Mouse (Mus musculus): ENCODE measurements around the gene Olfr711. TPM values are rescaled to one million over a fixed set of nuclear protein-coding genes. Genes with fewer than 3 reads are reported as not detected.

Gene Olfr711
- total and polyA plus RNA-seq, 3 experiments, result not detected

DNA sequence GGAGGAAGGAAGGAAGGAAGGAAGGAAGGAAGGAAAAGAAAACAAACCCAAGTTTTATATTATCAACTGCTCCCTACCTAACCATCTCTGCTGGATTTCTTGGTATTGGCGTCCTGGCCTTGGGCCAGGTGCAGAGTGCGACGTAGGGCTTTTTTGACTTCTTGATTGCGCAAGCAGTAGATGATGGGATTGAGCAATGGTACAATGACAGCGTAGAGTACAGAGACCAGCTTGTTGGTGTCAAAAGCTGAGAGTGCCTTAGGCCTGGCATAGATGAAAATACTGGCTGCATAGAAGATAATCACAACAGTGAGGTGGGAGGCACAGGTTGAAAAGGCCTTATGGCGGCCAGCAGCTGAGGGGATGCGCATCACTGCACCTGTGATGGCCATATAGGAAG is 25.5 kb upstream of the Olfr711 start:
- Histone ChIP-seq H3K36me3 (ENCODE audit: control insufficient read depth in 1 of 2, insufficient read depth in 2 of 2, low read length in 2 of 2) (peaks cover 0 to 2% of the 10 kb centered on the region in 2 experiments; a peak in 1 of 4 replicates), H3K9ac (ENCODE audit: control insufficient read depth, low read depth, low read length, poor library complexity, severe bottlenecking) (no peak overlapping the region), H3K79me2 (ENCODE audit: control insufficient read depth, insufficient read depth, low read length, poor library complexity) (no peaks in the 10 kb centered on the region), H3K27me3 (ENCODE audit: control insufficient read depth in 1 of 2, insufficient read depth in 2 of 2, low read length in 2 of 2) (no peaks in the 10 kb centered on the region), H3K4me1 (ENCODE audit: control insufficient read depth in 1 of 2, insufficient read depth in 2 of 2, low read length in 2 of 2) (no peaks in the 10 kb centered on the region; a peak in 1 of 4 replicates), H3K4me3 (ENCODE audit: control insufficient read depth in 1 of 2, insufficient read depth in 1 of 2, low read depth in 2 of 2, low read length in 2 of 2) (no peak overlapping the region), H3K27ac (ENCODE audit: control insufficient read depth, low read depth, low read length) (no peak overlapping the region), H3K9me3 (replicated peaks; ENCODE audit: insufficient read depth, low read length) (no peaks in the 10 kb centered on the region)
- DNase-seq (ENCODE audit: low read depth, low spot score), result no peak
- TF ChIP-seq GABPA (IDR thresholded peaks at IDR 0.05; ENCODE audit: low read depth, low read length), result no peak
- no peak for TF ChIP-seq POLR2A (IDR thresholded peaks at IDR 0.05; ENCODE audit: control insufficient read depth in 1 of 2, insufficient read depth in 1 of 2, low read depth in 1 of 2, low read length in 2 of 2, poor library complexity in 1 of 2)
- no peak for TF ChIP-seq MAZ (IDR thresholded peaks at IDR 0.05; ENCODE audit: low read depth, low read length)
- no peak for TF ChIP-seq USF2 (IDR thresholded peaks at IDR 0.05; ENCODE audit: borderline replicate concordance in 1 of 2, insufficient read depth in 1 of 2, low read depth in 1 of 2, low read length in 2 of 2)
- no peak for TF ChIP-seq TCF12 (IDR thresholded peaks at IDR 0.05; ENCODE audit: low read depth, low read length)
- no peak for TF ChIP-seq MAFK (IDR thresholded peaks at IDR 0.05; ENCODE audit: borderline replicate concordance, low read depth, low read length)
- TF ChIP-seq ZKSCAN1 (IDR thresholded peaks at IDR 0.05; ENCODE audit: low read depth, low read length), result no peak
- TF ChIP-seq E2F4 (IDR thresholded peaks at IDR 0.05; ENCODE audit: borderline replicate concordance, low read depth, low read length), result no peak
- no peak for TF ChIP-seq RCOR1 (IDR thresholded peaks at IDR 0.05; ENCODE audit: low read depth, low read length)
- TF ChIP-seq MXI1 (IDR thresholded peaks at IDR 0.05; ENCODE audit: low read depth, low read length), result no peak
- no peak for TF ChIP-seq MEF2A (IDR thresholded peaks at IDR 0.05; ENCODE audit: extremely low read depth, insufficient replicate concordance, low read depth, low read length, poor library complexity, severe bottlenecking)
- TF ChIP-seq POLR2AphosphoS5 (IDR thresholded peaks at IDR 0.05; ENCODE audit: borderline replicate concordance, low read depth, low read length), result no peak
- TF ChIP-seq NRF1 (IDR thresholded peaks at IDR 0.05; ENCODE audit: insufficient read depth, low read depth, low read length, poor library complexity, severe bottlenecking), result no peak
- TF ChIP-seq CHD1 (IDR thresholded peaks at IDR 0.05; ENCODE audit: low read depth, low read length), result no peak
- no peak for TF ChIP-seq NELFE (IDR thresholded peaks at IDR 0.05; ENCODE audit: low read depth, low read length)
- no peak for TF ChIP-seq HCFC1 (IDR thresholded peaks at IDR 0.05; ENCODE audit: low read depth, low read length)
- no peak for TF ChIP-seq ELF1 (IDR thresholded peaks at IDR 0.05; ENCODE audit: low read depth, low read length)
- no peak for TF ChIP-seq BHLHE40 (IDR thresholded peaks at IDR 0.05; ENCODE audit: borderline replicate concordance, low read depth, low read length)
- TF ChIP-seq TAL1 (IDR thresholded peaks at IDR 0.05; ENCODE audit: low read length), result no peak
- no peak for TF ChIP-seq KAT2A (conservative IDR thresholded peaks at IDR 0.05; ENCODE audit: low read depth, low read length)

DNA sequence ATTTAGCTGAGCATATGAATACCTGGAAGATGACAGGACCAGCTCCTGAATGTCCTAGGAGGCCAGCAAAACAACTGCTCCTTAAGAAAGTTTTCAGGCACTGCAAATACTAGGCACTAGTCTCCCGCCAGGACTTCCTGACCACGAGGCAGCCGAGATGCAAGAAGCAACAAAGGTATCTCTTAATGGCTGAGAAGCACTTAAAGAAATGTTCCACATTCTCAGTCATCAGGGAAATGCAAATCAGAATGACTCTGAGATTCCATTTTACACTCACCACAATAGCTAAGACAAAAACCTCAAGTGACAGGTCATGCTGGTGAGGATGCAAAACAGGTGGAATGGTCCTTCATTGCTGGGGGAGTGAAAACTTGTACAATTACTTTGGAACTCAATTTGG is 10.0 kb upstream of the Olfr711 start:
- peak; percentile 7 for DNase-seq (ENCODE audit: low read depth, low spot score)
- Histone ChIP-seq H3K36me3 (ENCODE audit: control insufficient read depth in 1 of 2, insufficient read depth in 2 of 2, low read length in 2 of 2) (no peaks in the 10 kb centered on the region), H3K4me3 (ENCODE audit: control insufficient read depth in 1 of 2, insufficient read depth in 1 of 2, low read depth in 2 of 2, low read length in 2 of 2) (no peak overlapping the region)

More for the DNA sequence above, 10.0 kb upstream of the Olfr711 start:
- H3K79me2 ChIP-seq (ENCODE audit: control insufficient read depth, insufficient read depth, low read length, poor library complexity), result no peaks in the 10 kb centered on the region
- TF ChIP-seq MAX (IDR thresholded peaks at IDR 0.05; ENCODE audit: low read length) (no peak), ZNF384 (IDR thresholded peaks at IDR 0.05; ENCODE audit: low read depth, low read length) (no peak), MXI1 (IDR thresholded peaks at IDR 0.05; ENCODE audit: low read depth, low read length) (no peak), E2F4 (IDR thresholded peaks at IDR 0.05; ENCODE audit: borderline replicate concordance, low read depth, low read length) (no peak), USF2 (IDR thresholded peaks at IDR 0.05; ENCODE audit: borderline replicate concordance in 1 of 2, insufficient read depth in 1 of 2, low read depth in 1 of 2, low read length in 2 of 2) (no peak), KAT2A (conservative IDR thresholded peaks at IDR 0.05; ENCODE audit: low read depth, low read length) (no peak)
- no peak overlapping the region for H3K27ac ChIP-seq (ENCODE audit: control insufficient read depth, low read depth, low read length)
- H3K4me1 ChIP-seq (ENCODE audit: control insufficient read depth in 1 of 2, insufficient read depth in 2 of 2, low read length in 2 of 2), result no peaks in the 10 kb centered on the region
- H3K27me3 ChIP-seq (ENCODE audit: control insufficient read depth in 1 of 2, insufficient read depth in 2 of 2, low read length in 2 of 2), result no peaks in the 10 kb centered on the region
- no peaks in the 10 kb centered on the region for H3K9me3 ChIP-seq (replicated peaks; ENCODE audit: insufficient read depth, low read length)
- 0 out of 2 replicates have a peak overlapping the region, but pooled peaks have one; percentile 37 for H3K9ac ChIP-seq (ENCODE audit: control insufficient read depth, low read depth, low read length, poor library complexity, severe bottlenecking)
